Mouse (Mus musculus) bone marrow, adult 2 months (tissue): ENCODE data around the gene Zic4. TPM values are rescaled to one million over a fixed set of nuclear protein-coding genes. Genes with fewer than 3 reads are reported as not detected.

Experiments
- H3K27ac ChIP-seq: fragments of 200-500 bp; 2 replicates; pipeline ENCODE4 v1.5.1; 2012; ENCODE audit warnings: low read depth, mild to moderate bottlenecking, control low read depth, inconsistent platforms, low read length; ENCODE audit not compliant: control insufficient read depth, poor library complexity, insufficient read depth
- H3K4me1 ChIP-seq: fragments of 200-500 bp; 2 replicates; pipeline ENCODE4 v1.6.1; 2011; ENCODE audit warnings: low read length; ENCODE audit not compliant: control insufficient read depth, insufficient read depth
- H3K4me3 ChIP-seq: fragments of 200-500 bp; replicated peaks from 2 replicates; pipeline ENCODE3; 2011; ENCODE audit warnings: mild to moderate bottlenecking, low read depth, low read length, control low read depth; ENCODE audit not compliant: control insufficient read depth
- CTCF ChIP-seq: fragments of 200-500 bp; IDR thresholded peaks from 2 replicates; pipeline ENCODE4 v1.5.1; 2011; ENCODE audit warnings: low read length, control low read depth; ENCODE audit not compliant: control insufficient read depth, insufficient read depth
- POLR2A ChIP-seq: fragments of 200-500 bp; IDR thresholded peaks from 2 replicates; pipeline ENCODE4 v1.6.1; 2011; ENCODE audit warnings: low read depth, mild to moderate bottlenecking, control low read depth, low read length, borderline replicate concordance; ENCODE audit not compliant: control insufficient read depth
- WGBS: fragments of 180-500 bp; shearing (Covaris S2); methylation state at CpG from one replicate; pipeline ENCODE4 v1.1.7; 2018; 5-methylcytosine and 5-hydroxymethylcytosine counted together
- polyA plus RNA-seq: library from polyadenylated mRNA; stranded (reverse); fragments of >200 nt; gene quantifications from 2 replicates; pipeline ENCODE4 v1.2.4, GENCODE M21; 2011; ENCODE audit warnings: low replicate concordance; ENCODE audit not compliant: missing spikeins, insufficient read depth, insufficient read length

The Zic4 gene
- polyA plus RNA-seq, 1 experiment = not detected

DNA sequence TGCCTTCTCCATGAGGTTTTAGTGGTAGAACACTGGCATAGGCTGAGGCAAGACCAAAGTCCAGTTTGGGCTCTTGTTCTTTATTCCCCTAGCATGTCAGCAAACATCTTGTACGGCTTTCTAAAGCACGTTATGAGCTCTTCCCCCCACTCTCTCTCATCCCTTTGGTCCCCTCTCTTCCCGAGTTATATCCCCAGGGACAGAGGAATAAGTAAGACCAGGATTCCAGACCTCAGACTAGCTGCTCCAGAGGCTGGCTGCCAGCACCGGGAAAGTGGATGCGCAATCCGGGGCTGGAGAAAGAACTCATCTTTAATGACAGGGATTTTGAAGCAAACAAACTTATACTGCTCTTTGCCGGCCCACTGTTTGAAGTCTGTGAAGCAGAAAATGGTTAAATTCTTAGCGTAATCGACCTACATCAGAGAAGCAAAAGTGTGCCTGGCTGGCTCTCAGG is 18.3 kb downstream of the Zic4 start:
- WGBS = 5% methylated on average over 9 of the region's 9 CpGs
- H3K27ac ChIP-seq = no peak overlapping the region
- H3K4me3 ChIP-seq = no peak overlapping the region
- no peaks in the 10 kb centered on the region for H3K4me1 ChIP-seq
- no peak for TF ChIP-seq POLR2A
- no peak for TF ChIP-seq CTCF

DNA sequence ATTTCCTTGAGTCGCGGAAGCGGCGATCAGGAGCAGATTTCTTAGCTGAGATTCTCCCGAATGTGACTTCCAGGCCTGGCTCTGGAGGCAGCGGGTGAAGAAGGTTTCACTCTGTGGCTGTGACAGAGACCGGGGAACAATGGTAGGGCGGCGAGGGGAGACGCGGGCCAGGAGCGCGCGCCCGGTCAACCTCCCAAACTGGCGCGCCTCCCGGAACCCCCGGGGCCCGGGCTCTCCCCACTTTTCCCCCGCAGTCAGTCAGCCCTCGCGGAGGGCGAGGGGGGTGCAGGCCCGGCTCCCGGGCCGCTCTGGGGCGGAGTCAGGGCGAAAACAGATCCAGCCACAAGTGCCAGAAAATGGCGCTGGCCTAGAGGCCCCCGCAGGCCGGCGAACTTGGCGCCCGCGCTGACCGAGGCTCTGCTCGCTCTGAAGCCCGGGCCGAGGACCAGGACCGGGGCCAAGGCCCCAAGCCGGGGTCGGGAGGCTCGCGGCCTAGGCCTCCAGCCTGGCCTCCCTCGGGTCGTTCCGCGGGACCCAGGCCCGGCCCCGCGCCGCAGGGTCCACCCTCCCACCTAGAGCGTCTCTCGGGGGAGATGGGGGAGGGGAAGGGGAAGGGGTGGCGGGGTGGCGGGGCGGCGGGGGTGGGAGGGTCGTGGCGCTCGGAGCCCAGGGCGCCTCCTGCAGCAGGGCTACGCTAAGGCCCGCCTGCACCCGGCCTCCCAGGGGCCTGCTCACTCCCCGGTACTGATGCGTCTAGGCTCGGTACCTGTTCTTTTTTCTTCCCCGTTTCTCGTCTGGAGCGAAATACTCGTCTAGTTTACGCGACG is 19.3 kb downstream of the Zic4 start:
- no peak overlapping the region for H3K27ac ChIP-seq
- 2% methylated on average over 75 of the region's 76 CpGs for WGBS
- no peak overlapping the region for H3K4me3 ChIP-seq
- no peaks in the 10 kb centered on the region for H3K4me1 ChIP-seq
- TF ChIP-seq CTCF (no peak), POLR2A (no peak)

DNA sequence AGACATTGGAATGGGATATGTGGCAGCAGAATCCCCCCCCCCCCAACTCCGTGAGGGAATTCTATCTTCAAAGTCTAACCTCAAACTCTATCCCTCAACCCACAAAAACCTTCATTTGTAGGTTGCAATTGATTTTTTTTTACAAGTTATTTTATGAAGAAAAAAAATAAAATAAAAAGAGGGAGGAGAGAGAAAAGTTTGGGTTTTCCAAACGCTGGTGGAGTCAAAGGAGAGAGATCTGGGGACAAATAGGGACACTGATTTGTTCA is 19.8 kb downstream of the Zic4 start:
- no peak overlapping the region for H3K4me3 ChIP-seq
- H3K4me1 ChIP-seq = no peaks in the 10 kb centered on the region
- 4% methylated on average over 2 of the region's 2 CpGs for WGBS
- TF ChIP-seq POLR2A (no peak), CTCF (no peak)
- no peak overlapping the region for H3K27ac ChIP-seq

DNA sequence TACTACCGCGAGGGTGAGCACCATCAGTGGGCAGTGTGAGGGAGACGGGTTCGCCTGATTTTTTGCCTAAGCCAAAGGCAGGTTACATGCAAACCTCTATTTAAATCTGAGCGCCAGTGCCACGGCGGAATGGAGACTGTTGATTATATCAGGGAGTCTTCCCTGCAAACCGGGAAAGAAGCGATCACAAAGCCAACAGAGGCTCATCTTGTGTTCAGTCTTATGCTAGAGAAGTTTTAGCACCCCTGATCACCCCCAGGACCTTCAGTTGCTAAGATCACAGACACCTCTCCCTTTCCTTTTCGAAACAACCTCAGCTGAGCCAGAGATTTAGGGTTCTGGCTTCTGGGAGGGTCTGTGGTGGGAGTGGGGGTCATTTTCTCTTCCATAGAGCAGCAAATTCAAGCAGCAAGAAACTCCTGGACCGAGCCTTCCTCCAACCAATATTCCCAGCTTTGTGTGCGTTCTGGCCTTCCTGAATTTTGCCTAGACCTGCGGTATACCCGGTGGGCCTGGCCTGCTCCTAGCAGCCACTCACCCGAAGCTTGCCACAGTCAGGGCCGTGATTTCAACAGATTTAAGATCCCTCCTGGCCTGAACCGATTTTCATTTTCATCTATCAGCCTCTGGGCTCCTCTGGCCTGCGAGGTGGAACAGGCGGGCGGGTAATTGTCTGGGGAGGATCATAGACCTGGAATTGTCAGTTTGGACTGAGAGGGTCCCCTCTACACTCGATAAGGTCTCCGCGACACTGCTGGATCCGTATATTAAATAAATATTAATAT is 20.4 kb downstream of the Zic4 start:
- WGBS = 10% methylated on average over 24 of the region's 24 CpGs
- TF ChIP-seq POLR2A (no peak), CTCF (no peak)
- Histone ChIP-seq H3K27ac (no peak overlapping the region), H3K4me3 (no peak overlapping the region), H3K4me1 (no peaks in the 10 kb centered on the region)

DNA sequence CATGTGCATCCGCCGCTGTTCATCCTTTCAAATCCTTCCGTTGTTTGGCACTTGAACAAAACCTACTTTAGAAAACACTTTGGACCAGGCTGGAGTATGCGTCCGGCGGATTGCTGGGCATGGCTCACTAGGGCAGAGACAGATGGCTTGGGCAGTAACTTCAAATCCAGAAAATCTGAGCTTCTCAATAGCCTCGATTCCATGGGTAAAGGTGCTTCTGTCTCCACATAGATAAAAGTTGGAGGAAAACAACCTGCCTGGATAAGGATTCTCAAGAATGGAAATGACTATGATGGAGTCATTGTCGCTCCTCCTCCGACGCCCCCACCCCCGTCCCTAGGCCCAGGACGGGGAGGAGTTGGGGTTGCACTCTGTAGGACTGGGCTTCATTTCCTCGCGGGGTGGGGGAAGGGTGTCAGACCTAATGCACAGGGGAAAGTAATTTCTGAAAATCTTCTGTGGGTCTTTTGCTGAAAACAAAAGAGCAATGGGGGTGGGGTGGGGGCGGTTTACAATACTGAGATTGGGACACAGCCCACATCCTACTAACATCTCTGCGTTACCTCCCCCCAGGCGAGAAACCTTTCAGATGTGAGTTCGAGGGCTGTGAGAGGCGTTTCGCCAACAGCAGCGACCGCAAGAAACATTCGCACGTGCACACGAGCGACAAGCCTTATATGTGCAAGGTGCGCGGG is 21.4 kb downstream of the Zic4 start:
- no peaks in the 10 kb centered on the region for H3K4me1 ChIP-seq
- TF ChIP-seq CTCF = no peak
- TF ChIP-seq POLR2A = no peak
- WGBS = 6% methylated on average over 28 of the region's 28 CpGs
- no peak overlapping the region for H3K4me3 ChIP-seq
- no peak overlapping the region for H3K27ac ChIP-seq

DNA sequence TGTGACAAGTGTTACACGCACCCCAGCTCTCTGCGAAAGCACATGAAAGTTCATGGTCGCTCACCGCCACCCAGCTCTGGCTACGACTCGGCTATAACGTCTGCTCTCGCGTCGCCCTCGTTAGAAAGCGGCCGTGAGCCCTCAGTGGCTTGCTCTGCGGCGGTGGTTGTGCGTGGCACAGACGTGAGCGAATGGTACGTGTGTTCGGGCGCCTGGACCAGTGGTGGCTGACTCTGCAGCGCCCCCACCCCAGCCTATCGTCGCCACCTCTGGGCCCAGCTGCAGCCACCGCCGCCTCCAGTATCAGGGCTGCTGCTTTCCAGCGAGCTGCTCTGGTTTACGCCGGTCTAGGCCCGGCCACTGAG is 21.9 kb downstream of the Zic4 start:
- no peak for TF ChIP-seq CTCF
- no peak for TF ChIP-seq POLR2A
- Histone ChIP-seq H3K4me1 (no peaks in the 10 kb centered on the region), H3K4me3 (no peak overlapping the region), H3K27ac (no peak overlapping the region; the same call in 1 of the 2 replicates)
- 5% methylated on average over 30 of the region's 30 CpGs for WGBS

DNA sequence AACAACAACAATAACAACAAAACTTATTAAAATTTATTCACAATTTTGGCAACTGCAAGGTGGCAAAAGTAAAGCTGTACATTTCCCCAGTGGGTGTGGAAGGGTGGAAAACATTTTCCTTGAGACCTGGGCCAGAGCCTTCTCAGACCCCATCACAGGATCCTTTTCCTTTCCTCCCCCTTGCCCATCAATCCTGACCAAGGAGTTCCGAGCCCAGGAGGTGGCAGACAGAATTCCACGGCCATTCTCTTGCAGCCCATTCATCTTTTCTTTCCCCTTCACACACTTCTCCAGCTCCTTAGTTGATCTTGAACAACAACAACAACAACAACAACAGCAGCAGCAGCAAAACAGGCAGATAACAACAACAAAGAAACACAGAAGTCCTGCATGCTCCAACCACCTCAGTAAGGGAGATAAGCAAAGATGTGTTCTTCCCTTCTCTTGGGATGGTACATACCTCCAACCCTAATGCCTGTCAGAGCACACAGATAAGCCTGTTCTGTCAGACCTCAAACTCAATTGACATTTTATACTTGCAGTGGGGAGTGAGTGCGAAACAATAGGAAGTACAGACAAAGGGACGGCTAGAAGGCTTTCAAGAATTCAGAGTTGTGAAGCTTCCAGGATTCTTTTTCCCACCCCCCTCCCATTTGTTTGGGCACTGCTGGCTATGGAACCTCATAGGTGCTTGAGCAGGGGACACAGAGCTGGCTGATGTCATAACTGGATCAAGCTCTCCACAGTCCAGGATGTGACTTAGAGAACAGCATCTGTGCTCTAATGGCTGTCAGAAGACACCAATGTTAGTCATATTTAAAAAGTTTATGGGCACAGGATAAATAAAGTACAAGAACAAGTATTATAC is 22.7 kb downstream of the Zic4 start:
- no peaks in the 10 kb centered on the region for H3K4me1 ChIP-seq

More for the DNA sequence above, 22.7 kb downstream of the Zic4 start:
- Histone ChIP-seq H3K4me3 (no peak overlapping the region), H3K27ac (no peak overlapping the region)
- TF ChIP-seq CTCF = no peak
- no peak for TF ChIP-seq POLR2A
- 13% methylated on average over 4 of the region's 4 CpGs for WGBS
